Mouse (Mus musculus) heart, adult 11 months (tissue): ENCODE measurements around the gene Nans.
A peak's percentile ranks its signal among the peaks of the same experiment; 100 is the strongest.

Experiments
- DNase-seq: peaks from one replicate; pipeline ENCODE4 v3.0.0; 2022

Nans gene

DNA sequence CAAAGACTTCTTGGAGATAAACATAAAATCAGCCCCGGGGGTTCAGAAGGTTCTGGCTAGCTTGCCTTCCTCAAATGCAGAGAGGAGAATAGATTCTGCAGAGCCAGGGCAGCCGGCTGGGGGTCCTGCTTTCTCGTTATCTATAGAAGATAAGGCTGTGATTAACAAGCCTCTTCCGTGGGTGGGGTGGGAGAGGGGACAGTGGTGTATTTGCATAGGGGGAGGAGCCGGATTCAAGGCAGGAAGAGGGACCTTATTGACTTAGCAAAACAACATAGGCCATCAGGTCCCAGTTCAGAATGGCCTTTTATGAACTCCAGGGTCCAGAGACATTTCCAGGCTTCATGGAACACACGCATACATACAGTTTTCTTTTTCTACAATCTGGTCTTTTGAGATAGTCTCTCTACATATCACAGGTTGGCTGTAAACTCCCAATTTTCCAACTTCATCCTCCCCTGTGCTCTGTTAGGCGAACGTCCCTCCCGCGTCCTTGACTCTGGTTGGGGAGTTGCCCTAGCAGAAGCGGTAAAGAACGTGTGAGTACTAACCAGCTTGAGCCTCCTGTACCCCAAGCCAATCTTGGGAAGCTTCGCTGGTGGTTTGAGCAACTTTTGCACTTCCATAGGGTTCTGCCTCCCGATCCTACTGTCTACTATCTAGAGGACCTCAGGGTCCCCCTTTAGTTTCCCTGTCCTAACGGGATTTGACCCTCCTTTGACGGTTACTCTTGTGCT, 46.2 kb downstream of the Nans start:
- DNase-seq: peak; percentile 93

DNA sequence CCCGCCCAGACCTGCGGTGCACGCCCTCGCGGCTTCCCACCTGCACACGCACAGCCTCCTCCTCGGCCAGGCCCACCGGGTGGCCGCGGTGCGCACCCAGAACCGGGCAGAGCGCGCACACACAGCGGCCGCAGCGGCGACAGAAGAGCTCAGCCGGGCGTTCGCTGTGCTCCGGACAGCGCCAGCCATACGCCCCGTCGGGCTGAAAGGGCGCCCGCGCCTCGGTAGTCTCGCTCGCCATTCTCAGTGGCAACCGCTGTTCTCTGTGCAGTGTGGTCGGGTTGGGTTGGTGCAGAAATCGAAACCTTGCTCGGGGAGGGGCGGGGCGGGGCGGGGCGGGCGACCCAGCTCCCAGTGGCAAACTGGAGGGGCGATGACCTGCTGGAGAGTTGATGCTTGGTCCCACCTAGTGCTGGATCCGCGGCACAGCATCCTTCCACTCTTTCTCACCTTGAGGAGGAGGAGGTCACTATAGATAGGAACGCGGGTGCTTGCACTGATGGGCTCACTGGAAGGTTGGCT, 46.9 kb downstream of the Nans start, which contains the start of gene Trim14:
Gene Trim14 (minus strand): TSS at position 302 of the 522 bp plus-strand sequence.
- peak; percentile 94 for DNase-seq

DNA sequence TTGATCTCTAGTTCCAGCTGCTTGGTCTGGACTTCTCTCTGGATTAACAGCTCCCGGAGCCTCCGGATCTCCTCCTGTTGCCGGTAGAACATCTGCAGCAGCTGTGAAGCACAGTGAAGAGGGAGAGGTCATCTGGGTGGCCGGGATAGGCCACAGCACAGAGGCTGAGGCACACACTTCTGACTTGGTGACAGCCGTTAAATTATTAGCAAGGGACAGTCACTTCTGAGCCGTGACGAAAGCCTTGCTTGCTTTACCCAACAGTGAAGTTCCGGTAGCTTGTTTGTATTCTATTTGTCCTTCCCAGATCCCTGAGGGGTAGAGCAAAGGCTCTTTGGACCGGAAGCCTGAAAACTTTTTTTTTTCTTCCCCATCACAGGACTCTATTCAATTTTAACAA, 50.1 kb downstream of the Nans start:
- no peak for DNase-seq

DNA sequence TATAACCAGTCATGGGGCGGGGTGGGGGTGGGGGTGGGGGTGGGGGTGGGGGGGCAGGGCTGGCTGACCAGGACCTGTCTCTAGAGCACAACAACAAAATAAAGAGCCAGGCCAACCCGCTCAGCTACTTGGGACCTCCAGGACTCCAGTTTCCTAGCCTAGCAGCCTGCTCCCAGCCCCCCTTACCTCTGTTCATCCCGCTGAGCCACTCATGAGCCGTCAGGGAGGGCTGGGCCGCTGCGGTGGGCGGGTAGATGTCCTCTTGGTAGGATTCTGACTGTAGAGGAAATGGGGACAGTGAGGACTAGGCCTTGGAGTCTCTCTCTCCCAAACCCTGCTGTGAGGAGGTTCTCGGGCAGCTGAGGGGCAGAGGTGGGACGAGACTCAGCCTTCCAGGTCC, 52.7 kb downstream of the Nans start:
- DNase-seq: no peak

DNA sequence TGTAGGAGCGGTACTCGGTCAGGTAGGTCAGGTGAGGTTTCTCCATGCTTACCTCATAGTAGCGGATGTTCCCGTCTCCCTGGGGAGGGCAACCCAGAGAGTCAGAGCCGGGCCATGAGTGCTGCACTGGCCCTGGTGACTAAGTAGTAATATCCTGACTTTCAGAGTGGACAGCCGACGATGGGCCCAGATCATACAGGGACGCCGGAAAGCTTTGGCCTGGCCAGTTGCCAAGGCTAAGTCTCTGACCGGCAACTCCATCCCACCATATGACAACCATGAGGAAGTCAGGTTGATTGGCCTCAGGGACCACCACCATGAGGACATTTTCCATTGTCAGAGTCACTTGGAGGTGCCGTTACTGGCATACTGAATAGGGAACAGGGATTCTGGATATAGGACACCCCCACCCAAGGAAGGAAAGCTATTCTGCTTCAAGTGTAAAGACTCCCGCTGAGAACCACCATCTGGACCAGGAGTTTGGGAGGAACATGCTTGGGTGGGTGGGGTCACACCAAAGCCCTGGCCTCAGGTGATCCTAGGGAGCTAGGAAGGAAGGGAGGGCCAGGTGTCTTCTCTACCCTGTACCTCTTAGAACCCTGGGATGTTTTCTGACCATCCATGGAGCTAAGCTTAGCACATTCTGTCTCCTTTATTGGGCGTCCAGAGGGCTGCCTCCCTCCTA, 54.5 kb downstream of the Nans start:
- no peak for DNase-seq

DNA sequence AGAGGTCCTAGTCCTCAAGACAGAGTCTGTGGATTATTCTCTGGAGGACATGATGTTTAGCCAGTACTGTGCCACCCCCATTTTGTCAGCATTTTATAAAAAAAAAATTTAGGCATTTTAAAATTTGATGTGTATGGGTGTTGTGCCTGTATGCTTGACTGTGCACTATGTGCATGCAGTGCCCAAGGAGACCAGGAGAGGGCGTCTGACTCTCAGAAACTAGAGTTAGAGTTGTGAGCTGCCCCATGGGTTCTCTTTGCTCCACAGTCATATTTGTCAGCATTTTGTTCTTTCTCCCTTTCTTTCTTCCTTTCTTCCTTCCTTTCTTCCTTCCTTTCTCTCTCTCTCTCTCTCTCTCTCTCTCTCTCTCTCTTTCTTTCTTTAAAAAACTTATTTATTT, 55.3 kb downstream of the Nans start:
- no peak for DNase-seq

DNA sequence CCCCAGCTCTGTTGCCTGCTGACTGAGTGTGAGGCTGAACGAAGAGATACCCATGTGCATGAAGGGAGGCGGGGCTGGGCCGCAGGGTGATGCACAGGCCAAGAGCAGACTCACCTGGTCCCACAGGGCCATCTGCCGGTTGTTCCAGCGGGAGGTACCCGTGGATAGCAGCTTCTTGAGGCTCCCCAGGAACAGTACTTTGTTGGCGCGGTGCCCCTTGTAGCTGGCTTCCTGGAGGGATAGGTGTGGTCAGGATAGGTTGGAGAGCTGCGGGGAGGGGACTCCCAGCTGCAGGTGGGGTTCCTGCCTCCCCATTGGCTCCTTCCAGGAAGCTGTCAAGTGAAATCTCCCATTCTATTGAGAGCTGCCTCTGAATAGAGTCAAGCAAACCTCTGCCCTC, 56.5 kb downstream of the Nans start:
- DNase-seq: no peak

DNA sequence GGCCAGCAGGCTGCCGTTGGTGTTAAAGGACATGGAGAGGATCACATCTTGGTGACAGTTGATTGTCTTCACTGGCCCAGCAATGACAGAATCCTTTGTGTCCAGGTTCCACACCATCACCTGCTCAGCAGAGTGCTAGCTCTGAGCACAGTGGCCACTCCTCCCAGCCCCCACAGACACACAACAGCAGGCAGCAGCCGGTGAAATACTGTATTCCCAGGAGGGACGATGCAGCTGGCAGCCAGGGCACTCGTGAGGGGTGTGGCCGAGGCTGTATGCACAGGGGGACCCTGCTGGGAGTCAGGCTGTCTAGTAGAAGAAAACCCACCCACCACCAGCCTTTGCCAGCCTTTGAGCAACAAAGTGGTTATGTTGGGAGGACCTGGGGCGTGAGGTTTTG, 57.7 kb downstream of the Nans start:
- no peak for DNase-seq

DNA sequence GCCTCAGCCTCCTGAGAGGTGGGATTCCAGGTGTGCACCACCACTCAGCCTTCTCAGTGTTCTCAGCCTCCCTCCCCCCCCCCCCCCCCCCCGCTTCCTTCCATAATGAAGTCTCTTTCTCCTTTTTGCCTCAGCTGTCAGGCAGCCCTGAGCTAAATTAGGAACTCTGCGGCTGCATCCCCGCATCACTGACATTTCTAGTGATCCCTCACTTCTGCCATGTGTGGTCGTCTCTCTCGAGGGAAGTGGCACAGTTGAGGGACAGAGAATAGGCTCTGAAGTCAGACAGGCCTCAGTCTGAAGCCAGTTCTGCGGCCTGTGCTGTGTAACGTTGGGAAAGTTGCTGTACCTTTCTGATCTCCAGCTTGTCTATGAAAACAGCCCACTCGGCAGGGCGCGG, 60.9 kb downstream of the Nans start:
- DNase-seq: no peak

DNA sequence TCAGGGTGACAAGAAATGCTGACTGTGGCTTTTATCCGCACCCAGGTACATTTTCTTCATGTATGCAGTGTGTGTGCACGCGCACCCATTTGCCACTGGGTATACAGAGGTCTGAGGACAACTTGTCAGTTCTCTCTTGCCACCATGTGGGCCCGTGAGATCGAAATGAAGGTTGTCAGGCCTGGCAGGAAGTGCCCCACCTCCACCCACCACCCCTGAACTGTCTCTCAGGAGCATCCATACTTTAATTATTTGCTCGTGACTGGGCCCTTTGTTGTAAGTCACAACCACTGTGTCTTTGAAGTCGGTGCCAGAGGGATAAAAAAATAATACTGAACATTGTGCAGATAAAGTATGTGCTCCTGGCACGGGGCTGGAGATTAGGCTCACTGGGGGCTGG, 61.4 kb downstream of the Nans start:
- no peak for DNase-seq
